Mouse (Mus musculus): Measurements from ENCODE around the gene Eif2s2. TPM values are rescaled to one million over a fixed set of nuclear protein-coding genes. Genes with fewer than 3 reads are reported as not detected.
"Not testable (repeated sequence)": the region's sequence is repeated elsewhere in the genome, so short reads cannot be mapped to it uniquely, and the experiment has no call there.

Gene Eif2s2
- total RNA-seq, 2 experiments from 2014 or later = 75.2 to 75.8 TPM

DNA sequence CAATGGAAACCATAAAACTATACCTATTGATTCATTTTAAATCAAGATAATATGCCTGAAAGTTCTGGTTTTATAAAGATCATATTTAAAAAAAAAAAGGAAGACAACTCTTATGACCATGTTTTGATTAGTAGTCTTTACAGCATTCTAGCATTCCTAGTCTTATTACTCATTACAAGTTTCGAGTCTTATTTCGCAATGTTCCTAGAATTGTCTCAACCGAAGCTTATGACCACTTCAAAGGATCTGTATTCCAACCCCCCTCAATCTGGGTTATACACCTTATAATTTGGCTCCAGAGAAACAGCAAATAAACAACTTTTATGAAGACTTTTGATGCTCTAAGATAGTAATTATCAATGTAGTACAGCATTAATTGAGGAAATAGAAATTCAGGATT lies 9.4 kb upstream of the Eif2s2 start:
- intact Hi-C loops (cut with DNase I) = no loop called here
- DNase-seq (ENCODE audit: extremely low spot score in 1 of 2, low spot score in 2 of 2) = no peak

DNA sequence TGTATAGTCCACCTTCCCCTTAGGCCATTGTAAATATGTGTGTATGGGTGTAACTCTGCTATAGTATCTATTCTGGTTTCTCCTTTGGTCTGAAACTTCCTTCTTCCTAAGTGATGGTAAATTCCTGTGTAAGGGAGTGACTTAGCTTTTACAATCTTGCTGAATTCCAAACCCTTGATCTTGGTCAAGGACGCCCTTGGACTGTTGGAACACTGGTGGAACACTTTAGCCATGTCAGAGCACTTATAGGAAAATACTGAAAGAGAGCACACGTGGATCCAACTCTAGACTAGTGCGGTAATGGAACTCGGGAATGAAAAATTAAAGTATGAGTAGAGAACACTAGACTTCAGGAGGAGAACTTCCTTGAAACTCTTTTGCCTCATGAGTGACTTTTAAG lies 6.7 kb upstream of the Eif2s2 start:
- intact Hi-C loops (cut with DNase I) = not testable (repeated sequence)

DNA sequence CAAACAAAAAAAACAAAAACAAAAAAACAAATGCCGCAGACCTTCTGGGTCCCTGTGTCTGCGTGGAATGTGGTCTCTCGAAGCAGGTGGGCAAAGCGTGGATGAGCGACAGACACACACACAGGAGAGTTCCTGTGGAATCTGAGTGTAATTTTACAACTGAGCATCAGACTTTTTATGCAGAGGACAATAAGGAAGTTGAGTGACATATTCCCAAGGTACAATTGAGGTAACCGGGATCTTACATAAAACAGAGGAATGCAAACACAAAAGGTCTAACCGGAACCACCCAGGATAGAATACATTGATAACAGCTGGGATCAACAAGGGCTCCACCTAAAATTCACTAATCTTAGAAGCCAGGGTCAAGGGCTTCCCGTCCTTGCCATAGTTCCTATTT lies 6.3 kb upstream of the Eif2s2 start:
- intact Hi-C loops (cut with DNase I); DNase-seq (ENCODE audit: extremely low spot score in 1 of 2, low spot score in 2 of 2): not testable (repeated sequence)

More for the DNA sequence above, 6.7 kb upstream of the Eif2s2 start:
- not testable (repeated sequence) for DNase-seq (ENCODE audit: extremely low spot score in 1 of 2, low spot score in 2 of 2)

DNA sequence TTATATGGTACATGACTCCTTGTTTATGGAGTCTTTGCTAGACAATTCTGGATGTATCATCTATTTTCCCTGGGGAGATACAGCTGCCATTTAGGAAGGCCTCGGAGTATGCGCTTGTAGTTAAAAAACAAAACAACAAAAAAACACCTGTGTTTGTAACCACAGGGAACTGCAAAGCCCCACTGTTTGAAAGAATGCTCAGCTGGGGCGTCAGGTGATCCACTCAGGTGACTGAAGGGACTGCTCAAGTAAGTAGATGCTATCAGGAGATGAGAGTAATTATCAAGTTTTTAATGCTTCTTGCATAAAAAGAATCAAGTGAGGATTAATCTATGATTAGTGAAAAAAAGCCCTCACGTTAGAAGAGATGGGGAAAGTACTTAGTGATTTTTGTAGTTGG lies 813 bp upstream of the Eif2s2 start:
- intact Hi-C loops (cut with DNase I) = no loop called here
- no peak for DNase-seq (ENCODE audit: extremely low spot score in 1 of 2, low spot score in 2 of 2)

DNA sequence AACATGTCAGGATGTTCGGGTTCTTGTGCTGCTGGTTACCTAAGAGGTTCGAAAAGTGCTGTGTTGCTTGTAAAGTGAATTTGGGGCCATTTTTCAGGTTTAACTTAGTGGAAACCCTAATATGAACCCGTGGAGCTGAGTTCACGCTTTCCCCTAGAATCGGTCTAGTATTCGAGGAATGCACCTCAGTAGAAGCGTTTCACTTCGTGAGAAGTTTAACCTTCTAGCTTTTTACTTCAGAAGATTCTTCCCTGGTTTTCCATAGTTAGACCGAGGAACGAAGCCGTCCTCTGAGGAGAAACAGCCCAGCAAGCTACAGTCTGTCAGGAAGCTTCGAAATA lies 280 bp upstream of the Eif2s2 start:
- intact Hi-C loops (cut with DNase I) = no loop called here
- no peak for DNase-seq (ENCODE audit: extremely low spot score in 1 of 2, low spot score in 2 of 2)

DNA sequence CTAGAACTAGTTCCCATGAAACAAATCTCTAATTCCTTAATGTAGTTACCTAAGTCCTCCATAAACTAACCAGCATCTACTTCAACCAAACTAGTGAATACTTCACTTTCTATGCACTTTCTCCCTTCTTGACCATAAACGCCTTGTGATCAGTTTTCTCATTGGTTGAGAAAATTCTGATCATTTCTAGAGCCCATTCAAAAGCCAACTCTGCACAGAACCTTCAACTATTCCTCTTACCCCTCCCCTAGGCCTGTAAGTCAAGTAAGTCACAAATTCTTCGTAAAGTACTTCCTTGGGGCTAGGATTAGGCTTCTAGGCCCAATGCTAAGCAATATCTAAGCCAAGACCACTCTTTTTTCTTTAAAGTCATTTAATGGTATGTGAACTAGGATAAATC lies 1.1 kb downstream of the Eif2s2 start:
- intact Hi-C loops (cut with DNase I) = no loop called here
- no peak for DNase-seq (ENCODE audit: extremely low spot score in 1 of 2, low spot score in 2 of 2)

DNA sequence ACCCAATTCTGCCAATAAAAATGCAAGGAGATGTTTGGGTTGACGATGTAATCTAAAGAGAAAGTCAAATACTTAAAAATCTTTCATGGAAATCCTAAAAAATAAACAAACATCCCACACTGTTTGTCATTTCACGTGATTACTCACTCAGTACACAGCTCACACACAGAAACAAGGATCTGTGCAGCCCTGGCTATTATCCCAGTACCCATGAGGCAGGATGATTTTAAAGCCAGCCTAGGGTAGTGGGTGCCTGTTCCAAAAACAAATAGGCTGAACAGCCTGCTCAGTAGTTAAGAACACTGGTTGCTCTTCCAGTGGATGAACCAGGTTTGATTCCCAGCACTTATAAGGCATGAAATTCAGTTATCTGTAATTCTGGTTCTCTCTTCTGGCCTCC lies 16.1 kb downstream of the Eif2s2 start:
- intact Hi-C loops (cut with DNase I) = no loop called here
- DNase-seq (ENCODE audit: extremely low spot score in 1 of 2, low spot score in 2 of 2) = no peak

DNA sequence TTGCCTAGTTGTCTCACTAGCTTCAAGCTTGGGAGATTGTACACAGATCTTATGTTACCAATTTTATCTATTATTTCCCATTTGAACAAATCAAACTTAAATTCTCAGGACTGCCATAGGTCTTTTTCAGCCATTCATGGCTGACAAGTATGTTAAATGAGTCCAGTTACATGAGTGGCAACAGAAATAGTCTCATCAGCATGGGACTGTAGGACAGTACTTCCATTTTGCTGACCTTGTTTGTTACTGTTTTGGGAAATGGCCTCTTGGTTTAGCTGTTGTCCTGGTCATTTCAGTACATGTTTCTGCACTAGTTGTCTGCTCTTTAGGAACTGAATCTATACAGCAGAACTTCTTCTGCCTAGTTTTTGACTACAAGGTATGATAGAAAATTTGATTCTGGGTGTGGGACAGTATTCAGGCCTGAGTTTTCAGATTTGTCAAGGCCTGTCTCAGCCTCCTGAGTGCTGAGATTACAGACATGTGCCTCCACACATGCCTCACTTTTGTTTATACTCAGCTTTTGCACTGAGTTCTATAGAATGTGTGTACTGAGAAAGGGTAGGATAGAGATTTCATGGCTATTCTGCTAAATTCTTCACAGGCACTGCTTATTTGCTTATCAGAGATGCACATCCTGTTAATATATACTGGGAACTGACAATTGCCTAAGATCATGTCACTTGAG lies 22.6 kb downstream of the Eif2s2 start:
- DNase-seq (ENCODE audit: extremely low spot score in 1 of 2, low spot score in 2 of 2) = no peak
- intact Hi-C loops (cut with DNase I) = no loop called here

DNA sequence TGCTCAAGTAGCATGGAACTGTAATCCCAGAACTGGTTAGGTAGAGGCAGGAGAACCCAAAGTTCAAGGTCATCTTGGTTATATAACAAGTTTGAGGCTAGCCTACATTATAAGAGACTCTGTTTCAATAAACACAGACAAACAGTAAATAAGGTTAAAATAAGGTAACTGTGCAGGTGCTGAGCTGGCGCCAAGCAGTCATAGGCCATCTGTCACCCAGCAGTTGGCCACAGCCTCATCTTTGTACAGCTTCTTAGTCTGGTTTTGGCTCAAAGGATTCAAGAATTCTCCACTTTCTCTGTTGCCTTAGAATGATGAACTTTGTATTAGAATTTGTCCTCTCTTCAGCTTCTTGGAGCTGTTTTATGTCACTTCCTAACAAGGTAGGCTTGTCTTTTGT lies 24.6 kb downstream of the Eif2s2 start:
- DNase-seq (ENCODE audit: extremely low spot score in 1 of 2, low spot score in 2 of 2) = no peak
- intact Hi-C loops (cut with DNase I) = no loop called here

DNA sequence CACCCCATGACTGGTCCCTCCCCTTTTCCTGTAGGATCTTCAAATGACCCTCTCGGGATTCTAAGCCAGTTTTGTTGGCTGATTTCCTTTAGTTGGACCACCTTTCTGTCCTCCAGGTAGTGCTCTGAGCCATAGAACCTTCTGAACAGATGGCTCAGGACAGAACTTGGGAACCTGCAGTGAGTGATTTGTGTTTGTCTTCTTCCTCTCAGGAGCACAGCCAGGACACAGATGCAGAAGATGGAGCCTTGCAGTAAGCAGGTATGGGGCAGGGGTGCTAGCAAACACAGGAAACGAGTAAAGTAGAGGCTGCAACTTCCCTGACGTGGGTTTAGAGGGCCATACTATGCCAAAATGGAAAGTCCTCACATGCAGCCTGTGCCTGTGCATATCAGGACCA lies 27.0 kb downstream of the Eif2s2 start:
- intact Hi-C loops (cut with DNase I) = no loop called here
- no peak for DNase-seq (ENCODE audit: extremely low spot score in 1 of 2, low spot score in 2 of 2)

DNA sequence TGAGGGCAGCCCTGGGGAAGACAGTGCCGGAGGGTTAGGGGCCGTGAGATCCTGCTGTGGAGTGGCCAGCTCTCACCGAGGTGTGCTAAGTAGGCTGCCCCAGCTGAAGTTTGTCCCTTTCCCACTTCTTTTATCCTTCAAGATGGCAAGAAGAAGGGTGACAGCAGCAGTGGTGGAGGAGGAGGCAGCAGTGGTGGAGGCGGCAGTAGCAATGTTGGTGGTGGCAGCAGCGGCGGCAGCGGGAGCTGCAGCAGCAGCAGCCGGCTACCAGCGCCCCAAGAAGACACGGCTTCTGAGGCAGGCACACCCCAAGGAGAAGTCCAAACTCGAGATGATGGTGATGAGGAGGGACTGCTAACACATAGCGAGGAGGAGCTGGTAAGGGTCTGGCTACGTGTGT lies 29.1 kb downstream of the Eif2s2 start:
- no peak for DNase-seq (ENCODE audit: extremely low spot score in 1 of 2, low spot score in 2 of 2)
- intact Hi-C loops (cut with DNase I) = no loop called here

DNA sequence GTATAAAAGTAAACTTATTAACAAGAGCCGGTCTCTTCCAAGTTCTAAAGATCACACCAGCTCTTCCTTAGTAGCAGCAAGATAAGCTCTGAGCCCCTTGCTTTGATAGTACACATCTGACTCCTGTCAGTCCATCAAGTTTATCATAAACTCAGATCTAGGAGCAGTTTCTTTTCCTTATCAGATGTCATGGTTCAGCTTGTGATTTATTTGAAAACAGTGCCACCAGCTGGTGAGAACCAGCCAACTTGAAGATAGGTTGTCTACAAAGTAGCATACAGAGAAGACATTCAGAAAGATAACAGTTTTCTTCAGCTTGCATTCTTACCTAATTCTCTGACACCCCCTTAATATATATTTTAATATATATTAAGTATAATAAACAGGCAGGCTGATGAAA lies 37.4 kb downstream of the Eif2s2 start:
- intact Hi-C loops (cut with DNase I) = loop anchor here (2.0 to 10.0 kb wide), 2 partner anchors 153 to 211 kb away; no protein-coding TSS in a partner anchor
- DNase-seq (ENCODE audit: extremely low spot score in 1 of 2, low spot score in 2 of 2) = peak; percentile 40 to 50

DNA sequence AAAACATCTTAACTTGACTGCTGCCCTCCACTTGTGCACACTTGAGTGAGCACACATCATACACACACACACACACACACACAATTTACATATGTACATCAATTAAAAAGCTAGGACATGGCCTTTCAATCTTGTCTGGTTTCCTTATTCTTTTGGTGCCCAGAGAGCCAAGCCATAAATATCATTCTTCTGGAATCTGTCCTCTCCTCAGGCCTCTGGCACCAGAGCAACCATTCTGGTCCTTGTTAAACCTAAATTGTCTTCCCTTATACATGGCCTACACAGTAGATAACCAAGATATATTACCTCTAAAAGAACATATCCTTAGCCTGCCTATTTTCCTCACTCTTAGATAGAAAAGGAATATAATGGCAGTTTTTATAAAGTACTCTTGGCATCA lies 44.6 kb downstream of the Eif2s2 start:
- intact Hi-C loops (cut with DNase I) = no loop called here
- no peak for DNase-seq (ENCODE audit: extremely low spot score in 1 of 2, low spot score in 2 of 2)

DNA sequence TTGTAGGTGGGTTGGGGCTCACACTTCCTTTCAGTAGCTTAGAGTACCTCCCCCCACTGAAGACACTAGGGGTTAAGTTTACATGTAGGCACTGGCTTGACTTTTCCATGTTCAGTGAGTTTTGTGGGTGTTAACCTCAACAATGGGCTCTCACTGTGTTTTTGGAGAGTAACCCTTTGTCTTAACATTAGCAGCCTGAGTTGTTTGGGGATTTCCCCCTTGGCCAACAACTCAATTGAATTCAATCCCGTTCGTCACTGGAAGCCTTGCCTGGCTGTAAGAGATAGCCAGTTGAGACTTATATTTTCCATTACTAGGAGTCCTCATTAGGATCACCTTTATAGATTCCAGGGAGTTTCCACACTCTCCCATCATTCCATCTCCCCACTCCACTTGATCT lies 56.2 kb downstream of the Eif2s2 start:
- intact Hi-C loops (cut with DNase I) = no loop called here

DNA sequence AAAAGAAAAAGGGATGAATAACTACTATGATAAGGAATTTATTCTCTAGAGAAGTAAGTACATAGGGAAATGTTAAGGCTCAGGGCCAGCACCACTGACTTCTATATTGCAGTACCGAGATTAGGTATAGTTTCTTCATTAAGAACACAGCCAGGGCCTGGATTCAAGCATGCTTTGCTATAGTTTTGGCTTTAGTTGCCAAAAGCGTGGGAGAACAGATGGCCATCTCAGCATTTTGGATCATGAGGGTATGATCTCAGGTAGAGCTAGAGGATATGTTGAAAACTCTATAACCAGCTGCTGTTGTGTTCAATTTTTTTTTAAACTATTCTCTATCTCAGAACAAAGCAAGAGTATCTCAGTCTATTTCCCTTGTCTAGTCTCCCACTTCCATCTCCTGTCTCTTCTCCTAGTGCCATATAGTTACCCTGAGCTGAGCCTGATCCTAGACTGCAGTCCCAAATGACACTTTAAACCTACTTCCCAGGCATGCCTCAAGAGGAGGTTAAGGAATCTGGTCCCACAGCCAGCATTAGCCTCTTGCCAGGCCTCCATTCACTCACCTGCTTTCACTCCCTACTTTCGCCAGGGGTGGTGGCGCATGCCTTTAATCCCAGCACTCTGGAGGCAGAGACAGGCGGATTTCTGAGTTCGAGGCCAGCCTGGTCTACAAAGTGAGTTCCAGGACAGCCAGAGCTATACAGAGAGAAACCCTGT lies 58.4 kb downstream of the Eif2s2 start:
- no peak for DNase-seq (ENCODE audit: extremely low spot score in 1 of 2, low spot score in 2 of 2)
- intact Hi-C loops (cut with DNase I) = no loop called here

More for the DNA sequence above, 56.2 kb downstream of the Eif2s2 start:
- DNase-seq (ENCODE audit: extremely low spot score in 1 of 2, low spot score in 2 of 2) = no peak

DNA sequence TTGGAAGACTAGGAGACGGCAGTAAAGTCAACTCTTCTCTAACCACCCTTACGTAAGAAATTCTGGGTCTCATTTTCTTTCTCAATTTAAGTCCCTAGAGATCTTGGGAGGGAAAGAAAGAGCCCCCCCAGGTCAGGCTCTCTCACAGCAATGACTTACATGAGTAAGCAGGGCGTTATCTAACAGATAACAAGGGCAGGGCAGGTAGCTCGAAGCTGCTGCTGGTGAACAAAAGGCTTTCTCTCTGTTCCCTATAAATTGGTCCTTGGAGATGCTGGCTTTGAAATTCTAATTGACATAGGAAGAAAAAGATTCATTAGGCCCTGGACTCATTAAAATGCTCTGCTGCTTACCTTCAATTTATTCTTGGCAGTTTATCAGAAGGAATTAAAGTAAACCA lies 60.3 kb downstream of the Eif2s2 start:
- no peak for DNase-seq (ENCODE audit: extremely low spot score in 1 of 2, low spot score in 2 of 2)
- intact Hi-C loops (cut with DNase I) = no loop called here

DNA sequence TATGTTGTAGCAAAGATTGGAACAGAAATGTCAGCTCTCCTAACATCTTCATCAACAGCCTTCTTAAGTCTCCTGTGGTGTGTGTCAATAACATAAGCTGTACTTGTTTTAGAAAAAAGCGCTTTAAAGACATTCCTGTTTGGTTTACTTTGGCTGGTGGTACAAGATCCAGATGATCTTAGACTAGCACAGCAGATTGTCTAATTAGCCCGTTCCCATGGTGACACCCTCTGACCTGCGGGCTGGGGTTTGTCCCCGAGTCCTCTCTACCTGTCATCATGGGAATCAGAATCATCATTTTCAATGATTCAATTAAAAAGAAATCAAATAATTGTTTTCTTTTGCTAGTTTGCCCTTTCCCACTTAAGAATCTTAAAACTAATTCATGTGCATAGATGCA lies 65.2 kb downstream of the Eif2s2 start:
- intact Hi-C loops (cut with DNase I) = no loop called here
- DNase-seq (ENCODE audit: extremely low spot score in 1 of 2, low spot score in 2 of 2) = peak in 1 of 2 experiments; percentile 30

DNA sequence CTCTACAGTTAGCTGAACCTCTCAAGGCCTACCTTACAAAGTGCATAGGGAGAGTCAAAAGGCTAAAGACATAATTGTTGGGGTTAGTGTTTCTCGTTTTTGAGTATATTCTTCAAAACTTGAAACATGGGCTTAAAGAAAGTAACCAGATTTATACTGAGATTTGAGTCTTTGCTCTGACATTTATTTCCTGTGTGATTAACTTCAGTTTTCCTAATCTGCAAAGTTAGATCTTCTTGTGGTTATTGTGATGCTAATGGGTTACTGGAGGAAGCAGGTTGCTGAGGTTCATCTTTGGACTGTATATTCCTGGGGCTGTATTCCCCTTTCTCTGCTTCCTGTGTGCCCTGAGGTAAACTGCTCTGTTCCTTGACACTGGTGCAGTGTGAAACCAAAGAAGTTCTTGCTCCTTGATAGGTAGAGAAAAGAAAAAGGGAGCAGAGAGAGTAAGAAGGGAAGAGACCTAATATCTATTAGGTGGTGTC lies 66.6 kb downstream of the Eif2s2 start:
- intact Hi-C loops (cut with DNase I) = no loop called here
- no peak for DNase-seq (ENCODE audit: extremely low spot score in 1 of 2, low spot score in 2 of 2)

All from left cerebral cortex, postnatal 10 days (tissue).